Mouse (Mus musculus) megakaryocyte, adult 5-6 weeks (primary cell): ENCODE data around the gene Six2. TPM values are rescaled to one million over a fixed set of nuclear protein-coding genes. Genes with fewer than 3 reads are reported as not detected.

Experiments used
- ATAC-seq: 2 replicates; pipeline ENCODE4 v1.8.0; 2016; ENCODE audit warnings: mild to moderate bottlenecking, inconsistent platforms; ENCODE audit not compliant: poor library complexity, severe bottlenecking
- total RNA-seq, 2 experiments: library from RNA; stranded (forward) in 1 of 2; stranded (reverse) in 1 of 2; fragments of 153-499, 151-499 nt in 1 of 2; fragments of 221-1000, 200-1000 nt in 1 of 2; gene quantifications; 2 replicates each; pipeline versions ENCODE4 v1.2.3 to v1.2.4; 2015 to 2017

Six2 gene
- not detected in 2 replicates for total RNA-seq (2015)
- total RNA-seq (2017) = not detected in 2 replicates

GRCm38 (mm10) chr17:85688236-85688910 lies at the start of gene Six2:
Gene Six2 (minus strand): TSS chr17:85688274.
- ATAC-seq = no peak

- ATAC-seq = no peak
These were observed 49.2 kb upstream of the Six2 start for GRCm38 (mm10) chr17:85737090-85737780.

GRCm38 (mm10) chr17:85731329-85731728 lies 43.3 kb upstream of the Six2 start:
- ATAC-seq = no peak

GRCm38 (mm10) chr17:85730231-85731015 lies 42.3 kb upstream of the Six2 start:
- ATAC-seq = no peak

- no peak for ATAC-seq
These were observed 40.1 kb upstream of the Six2 start for GRCm38 (mm10) chr17:85728071-85728718.

GRCm38 (mm10) chr17:85725988-85726387 lies 37.9 kb upstream of the Six2 start:
- ATAC-seq = no peak

GRCm38 (mm10) chr17:85723166-85723565 lies 35.1 kb upstream of the Six2 start:
- no peak for ATAC-seq

- ATAC-seq = no peak
These were observed 29.2 kb upstream of the Six2 start for GRCm38 (mm10) chr17:85717266-85717665.

- ATAC-seq = no peak
These were observed 27.7 kb upstream of the Six2 start for GRCm38 (mm10) chr17:85715784-85716183.

GRCm38 (mm10) chr17:85714370-85714769 lies 26.3 kb upstream of the Six2 start:
- no peak for ATAC-seq

- no peak for ATAC-seq
These were observed 24.8 kb upstream of the Six2 start for GRCm38 (mm10) chr17:85712874-85713273.

- ATAC-seq = no peak
These were observed 16.5 kb upstream of the Six2 start for GRCm38 (mm10) chr17:85704369-85705260.

GRCm38 (mm10) chr17:85700028-85700427 lies 12.0 kb upstream of the Six2 start:
- no peak for ATAC-seq

- no peak for ATAC-seq
These were observed 10.6 kb upstream of the Six2 start for GRCm38 (mm10) chr17:85698643-85699042.

GRCm38 (mm10) chr17:85697976-85698375 lies 9.9 kb upstream of the Six2 start:
- ATAC-seq = peak; percentile 49

GRCm38 (mm10) chr17:85694499-85694898 lies 6.4 kb upstream of the Six2 start:
- ATAC-seq = no peak

- no peak for ATAC-seq
These were observed 5.0 kb upstream of the Six2 start for GRCm38 (mm10) chr17:85693101-85693500.

- ATAC-seq = 0 out of 2 replicates have a peak, but pooled peaks have one; percentile 3
These were observed 4.5 kb upstream of the Six2 start for GRCm38 (mm10) chr17:85692594-85692993.

GRCm38 (mm10) chr17:85691701-85692536 lies 3.8 kb upstream of the Six2 start:
- peak; percentile 23; the same call in 1 of the 2 replicates for ATAC-seq
